Mouse (Mus musculus) heart, adult 2 months (tissue): ENCODE measurements around the gene Mpp4. TPM values are rescaled to one million over a fixed set of nuclear protein-coding genes. Genes with fewer than 3 reads are reported as not detected.

Experiments
- DNase-seq, 2 experiments: peaks; one replicate each; pipeline ENCODE4 v3.0.0; 2021
- H3K27ac ChIP-seq: fragments of 200-600 bp; 2 replicates; pipeline ENCODE4 v1.8.1; 2022
- H3K27me3 ChIP-seq: fragments of 200-500 bp; 2 replicates; pipeline ENCODE4 v1.6.1; 2012; ENCODE audit warnings: mild to moderate bottlenecking, low read length, inconsistent platforms, mixed read lengths; ENCODE audit not compliant: control insufficient read depth, insufficient read depth
- H3K36me3 ChIP-seq: fragments of 200-500 bp; 2 replicates; pipeline ENCODE4 v1.6.1; 2012; ENCODE audit warnings: low read length, inconsistent platforms; ENCODE audit not compliant: control insufficient read depth, insufficient read depth
- H3K4me1 ChIP-seq: fragments of 200-500 bp; 2 replicates; pipeline ENCODE4 v1.6.1; 2011; ENCODE audit warnings: low read length; ENCODE audit not compliant: control insufficient read depth, insufficient read depth
- H3K4me3 ChIP-seq: fragments of 200-600 bp; 2 replicates; pipeline ENCODE4 v1.8.1; 2022
- H3K79me2 ChIP-seq: fragments of 200-500 bp; replicated peaks from 2 replicates; pipeline ENCODE4 v1.6.1; 2012; ENCODE audit warnings: mild to moderate bottlenecking, inconsistent platforms, low read length, moderate library complexity, mixed read lengths; ENCODE audit not compliant: control insufficient read depth, insufficient read depth
- H3K9ac ChIP-seq: fragments of 200-500 bp; 2 replicates; pipeline ENCODE4 v1.6.1; 2012; ENCODE audit warnings: low read depth, mild to moderate bottlenecking, control low read depth, inconsistent platforms, low read length, mixed read lengths
- CTCF ChIP-seq: fragments of 200-600 bp; IDR thresholded peaks from 2 replicates; pipeline ENCODE4 v1.8.1; 2022; ENCODE audit warnings: antibody characterized with exemption, mild to moderate bottlenecking, moderate library complexity
- EP300 ChIP-seq: fragments of 200-500 bp; IDR thresholded peaks from 2 replicates; pipeline ENCODE4 v1.6.1; 2011; ENCODE audit warnings: low read depth, low read length, control low read depth; ENCODE audit not compliant: insufficient read depth
- POLR2A ChIP-seq: fragments of 200-500 bp; IDR thresholded peaks from 2 replicates; pipeline ENCODE4 v1.6.1; 2011; ENCODE audit warnings: mild to moderate bottlenecking, low read depth, low read length, control low read depth; ENCODE audit not compliant: insufficient read depth
- WGBS: fragments of 180-500 bp; shearing (Covaris S2); methylation state at CpG from one replicate; pipeline ENCODE4 v1.1.7; 2018; 5-methylcytosine and 5-hydroxymethylcytosine counted together
- intact Hi-C: fragments of 180-260 bp; cut with DNase I; formaldehyde crosslinking; loops from one replicate; pipeline ENCODE4 v1.15.1; 2025
- polyA plus RNA-seq: library from polyadenylated mRNA; depleted of rRNA; stranded (reverse); fragments of >200 nt; gene quantifications from 2 replicates; pipeline ENCODE4 v1.2.3, GENCODE M21; 2012
- total RNA-seq, 2 experiments: library from RNA; stranded (reverse); gene quantifications; 2 replicates each; pipeline ENCODE4 v1.2.3; 2021

The Mpp4 gene
- total and polyA plus RNA-seq, 3 experiments, result 0.45 TPM; not detected in 2

DNA sequence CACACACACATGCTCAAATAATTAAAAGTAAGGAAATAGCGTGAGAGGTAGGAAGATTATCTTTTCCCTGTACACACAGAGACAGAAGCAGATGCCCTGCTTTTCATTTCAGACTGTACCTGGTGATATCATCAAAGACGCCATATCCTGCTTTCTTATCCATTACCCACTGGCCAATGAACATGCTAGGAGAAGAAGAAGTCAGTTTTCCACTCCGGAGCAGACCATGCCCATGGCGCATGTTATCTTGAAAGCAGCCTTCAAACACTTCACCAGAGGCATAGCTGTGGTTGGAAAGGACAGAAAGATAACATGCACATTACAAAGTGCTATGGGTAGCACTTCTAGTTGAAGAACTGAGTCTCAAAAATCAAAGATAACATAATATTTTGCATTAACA, 19.9 kb upstream of the Mpp4 start:
- Histone ChIP-seq H3K4me1 (no peaks in the 10 kb centered on the region), H3K9ac (no peak overlapping the region), H3K36me3 (no peaks in the 10 kb centered on the region; the same call in 1 of the 2 replicates), H3K4me3 (no peak overlapping the region), H3K79me2 (no peaks in the 10 kb centered on the region), H3K27me3 (no peaks in the 10 kb centered on the region), H3K27ac (no peak overlapping the region)
- no peak for TF ChIP-seq EP300
- no peak for TF ChIP-seq POLR2A
- no peak for TF ChIP-seq CTCF
- intact Hi-C loops, result no loop called here
- no peak for DNase-seq
- WGBS, result 78% methylated on average over 4 of the region's 4 CpGs

DNA sequence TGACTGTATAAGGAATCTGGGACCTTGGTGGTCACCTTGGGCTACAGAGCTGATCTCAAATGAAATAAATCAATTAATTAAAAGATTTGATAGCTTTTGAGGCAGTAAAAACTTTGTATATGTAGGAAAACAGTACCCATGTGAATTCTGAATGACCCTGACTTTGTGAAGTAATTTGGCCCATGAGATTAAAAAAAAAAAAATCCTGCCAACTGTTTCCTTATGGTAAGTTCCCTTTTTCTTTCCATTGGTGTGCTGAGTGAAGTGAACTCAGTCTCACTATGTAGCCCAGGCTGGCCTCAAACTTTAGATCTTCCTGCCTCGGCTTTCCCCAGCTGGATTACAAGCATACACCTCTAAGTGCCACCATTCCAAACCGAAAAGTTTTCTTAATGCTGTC, 19.2 kb upstream of the Mpp4 start:
- Histone ChIP-seq H3K79me2 (no peaks in the 10 kb centered on the region), H3K9ac (no peak overlapping the region), H3K27ac (no peak overlapping the region), H3K36me3 (no peaks in the 10 kb centered on the region; the same call in 1 of the 2 replicates), H3K4me3 (no peak overlapping the region), H3K4me1 (no peaks in the 10 kb centered on the region), H3K27me3 (no peaks in the 10 kb centered on the region)
- WGBS, result 95% methylated on average over 2 of the region's 2 CpGs
- intact Hi-C loops, result no loop called here
- TF ChIP-seq CTCF (no peak), EP300 (no peak), POLR2A (no peak)
- no peak for DNase-seq

- no peak for DNase-seq
- no peaks in the 10 kb centered on the region for H3K27me3 ChIP-seq
- TF ChIP-seq POLR2A, result no peak
- TF ChIP-seq CTCF, result no peak
- TF ChIP-seq EP300, result no peak
- no peaks in the 10 kb centered on the region for H3K4me1 ChIP-seq
- no peaks in the 10 kb centered on the region for H3K79me2 ChIP-seq
- no peak overlapping the region for H3K9ac ChIP-seq
- WGBS, result 77% methylated on average over 3 of the region's 3 CpGs
- no peak overlapping the region for H3K4me3 ChIP-seq
- H3K36me3 ChIP-seq, result no peaks in the 10 kb centered on the region; the same call in 1 of the 2 replicates
- intact Hi-C loops, result no loop called here
- H3K27ac ChIP-seq, result no peak overlapping the region
Measured at GRCm38 (mm10) chr1:59180003-59180402, 16.8 kb upstream of the Mpp4 start.

- Histone ChIP-seq H3K36me3 (no peaks in the 10 kb centered on the region; the same call in 1 of the 2 replicates), H3K27ac (no peak overlapping the region), H3K27me3 (no peaks in the 10 kb centered on the region), H3K4me3 (no peak overlapping the region), H3K79me2 (no peaks in the 10 kb centered on the region), H3K4me1 (no peaks in the 10 kb centered on the region), H3K9ac (no peak overlapping the region)
- TF ChIP-seq POLR2A (no peak), EP300 (no peak), CTCF (no peak)
- WGBS, result 88% methylated on average over 10 of the region's 10 CpGs
- no peak for DNase-seq
- intact Hi-C loops, result no loop called here
Measured at GRCm38 (mm10) chr1:59178401-59178800, 15.2 kb upstream of the Mpp4 start.

GRCm38 (mm10) chr1:59174514-59175373, 11.6 kb upstream of the Mpp4 start:
- H3K4me1 ChIP-seq, result no peaks in the 10 kb centered on the region
- intact Hi-C loops, result no loop called here
- no peak overlapping the region for H3K27ac ChIP-seq
- H3K79me2 ChIP-seq, result no peaks in the 10 kb centered on the region
- no peaks in the 10 kb centered on the region; the same call in 1 of the 2 replicates for H3K36me3 ChIP-seq
- DNase-seq, result no peak
- TF ChIP-seq CTCF (no peak), EP300 (no peak), POLR2A (no peak)
- no peak overlapping the region for H3K4me3 ChIP-seq
- no peaks in the 10 kb centered on the region for H3K27me3 ChIP-seq
- no peak overlapping the region for H3K9ac ChIP-seq
- WGBS, result 78% methylated on average over 10 of the region's 10 CpGs

DNA sequence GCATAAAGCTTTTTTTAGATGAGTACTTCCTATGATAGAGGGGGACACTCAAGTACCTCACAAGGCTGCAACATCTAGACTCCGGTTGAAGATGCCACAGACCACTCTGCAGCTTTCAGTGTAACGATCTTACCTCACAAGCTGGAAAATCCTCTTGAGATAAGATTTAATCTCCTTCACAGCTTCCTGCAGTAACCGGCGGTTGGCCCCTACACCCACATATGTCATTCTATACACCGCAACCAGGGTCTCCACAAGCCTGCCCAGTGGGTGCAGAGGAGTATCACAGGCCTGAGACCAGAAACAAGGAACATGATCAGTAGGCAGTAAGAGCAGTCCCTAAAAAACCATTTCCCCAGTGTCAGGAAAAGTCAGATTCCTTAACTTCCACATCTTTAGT, 9.8 kb upstream of the Mpp4 start:
- TF ChIP-seq CTCF (no peak), POLR2A (no peak), EP300 (no peak)
- DNase-seq, result no peak
- H3K27me3 ChIP-seq, result no peaks in the 10 kb centered on the region
- WGBS, result 59% methylated on average over 5 of the region's 5 CpGs
- no peaks in the 10 kb centered on the region for H3K79me2 ChIP-seq
- intact Hi-C loops, result no loop called here
- no peak overlapping the region for H3K27ac ChIP-seq
- H3K4me1 ChIP-seq, result no peaks in the 10 kb centered on the region
- no peak overlapping the region for H3K4me3 ChIP-seq
- no peak overlapping the region for H3K9ac ChIP-seq
- no peaks in the 10 kb centered on the region for H3K36me3 ChIP-seq

GRCm38 (mm10) chr1:59171875-59172274, 8.7 kb upstream of the Mpp4 start:
- WGBS, result 54% methylated on average over 5 of the region's 5 CpGs
- Histone ChIP-seq H3K27ac (no peak overlapping the region), H3K27me3 (no peaks in the 10 kb centered on the region), H3K79me2 (no peaks in the 10 kb centered on the region), H3K36me3 (no peaks in the 10 kb centered on the region), H3K4me3 (no peak overlapping the region), H3K4me1 (no peaks in the 10 kb centered on the region), H3K9ac (no peak overlapping the region)
- intact Hi-C loops, result no loop called here
- DNase-seq, result no peak
- TF ChIP-seq POLR2A, result no peak
- TF ChIP-seq EP300, result no peak
- TF ChIP-seq CTCF, result no peak
